Mouse (Mus musculus) hematopoietic multipotent progenitor cell, adult 10-12 weeks (in vitro differentiated cells): ENCODE data around the gene Acta1. TPM values are rescaled to one million over a fixed set of nuclear protein-coding genes. Genes with fewer than 3 reads are reported as not detected.

Source experiments
- polyA plus RNA-seq: library from polyadenylated mRNA; stranded (reverse); fragments of >175 nt; gene quantifications from 2 replicates; pipeline ENCODE4 v1.2.3, GENCODE M21; 2012; ENCODE audit warnings: low replicate concordance

The Acta1 gene
- not detected in 2 replicates for polyA plus RNA-seq

GRCm38 (mm10) chr8:123894502-123895097 is at the start of gene Acta1:
Gene Acta1 (minus strand): TSS chr8:123894751.

GRCm38 (mm10) chr8:123859648-123860259 is 34.8 kb downstream of the Acta1 start, which contains the start of gene Ccsap:
Gene Ccsap (minus strand): TSS chr8:123860209.

Other genes with a start within 250 kb of the Acta1 start
- gene Rhou, start 240.8 kb downstream of the Acta1 start, polyA plus RNA-seq, result 0.29 and 1.1 TPM in 2 replicates
- gene Rab4a, start 88.8 kb downstream of the Acta1 start, polyA plus RNA-seq, result 2.0 and 2.9 TPM in 2 replicates
- 3.1 and 7.1 TPM in 2 replicates for gene Ccsap, start 34.5 kb downstream of the Acta1 start, polyA plus RNA-seq
- gene Nup133, start 54.5 kb upstream of the Acta1 start, polyA plus RNA-seq, result 8.1 and 20.0 TPM in 2 replicates
- 5.8 and 16.9 TPM in 2 replicates for gene Abcb10, start 88.4 kb upstream of the Acta1 start, polyA plus RNA-seq
- 15.7 and 25.6 TPM in 2 replicates for gene Taf5l, start 126.6 kb upstream of the Acta1 start, polyA plus RNA-seq
- 1.4 and 2.8 TPM in 2 replicates for gene Urb2, start 126.8 kb upstream of the Acta1 start, polyA plus RNA-seq